In the genomic region with DNA sequence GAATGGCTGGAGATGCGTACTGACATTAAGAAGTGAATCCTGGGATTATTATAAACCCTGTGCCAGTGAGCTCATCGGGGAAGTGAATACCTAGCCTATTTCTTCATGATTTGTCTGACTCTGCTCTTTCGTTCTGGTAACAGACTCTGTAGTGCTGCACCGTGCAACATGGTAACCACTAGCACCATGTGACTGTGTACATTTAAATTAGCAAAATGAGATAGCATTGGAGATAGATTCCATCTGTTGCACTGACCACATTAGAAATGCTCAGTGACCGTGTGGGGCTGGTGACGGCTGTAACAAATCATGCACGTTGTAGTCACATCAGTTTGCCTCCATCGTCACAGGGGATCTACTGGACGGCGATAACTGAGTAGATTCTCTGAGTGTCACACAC, we compare ENCODE assay signal across 21 mouse cellular contexts.
"Had no signal": no experiment of that assay in that cellular context is flagged by ENCODE, and none has a peak within 500 bp of the region (broad histone marks: within the 10 kb centered on the region; RNA-seq: fewer than 3 reads in every experiment).

No protein-coding gene starts in this region.

- H3K27ac ChIP-seq: intestine, embryonic 15.5 days; kidney, embryonic 15.5 days; left cerebral cortex, adult 2 months; limb, embryonic 10.5 days; limb, embryonic 13.5 days; liver, embryonic 12.5 days; liver, embryonic 15.5 days; macrophage; stomach, embryonic 15.5 days had no signal

- ATAC-seq: intestine, embryonic 15.5 days; liver, embryonic 12.5 days; lung, postnatal 0 days had no signal

- H3K9ac ChIP-seq: intestine, embryonic 15.5 days; kidney, embryonic 15.5 days; limb, embryonic 13.5 days; liver, embryonic 12.5 days; liver, embryonic 15.5 days; stomach, embryonic 15.5 days had no signal

- H3K4me3 ChIP-seq: intestine, embryonic 15.5 days; kidney, embryonic 15.5 days; left cerebral cortex, adult 2 months; limb, embryonic 10.5 days; limb, embryonic 13.5 days; liver, embryonic 12.5 days; liver, embryonic 15.5 days; stomach, embryonic 15.5 days had no signal

- H3K9me3 ChIP-seq: intestine, embryonic 15.5 days; kidney, embryonic 15.5 days; limb, embryonic 10.5 days; limb, embryonic 13.5 days; liver, embryonic 12.5 days; liver, embryonic 15.5 days; stomach, embryonic 15.5 days had no signal

- H3K36me3 ChIP-seq: intestine, embryonic 15.5 days; kidney, embryonic 15.5 days; limb, embryonic 10.5 days; limb, embryonic 13.5 days; liver, embryonic 12.5 days; liver, embryonic 15.5 days; stomach, embryonic 15.5 days had no signal

- H3K4me2 ChIP-seq: intestine, embryonic 15.5 days; kidney, embryonic 15.5 days; limb, embryonic 13.5 days; liver, embryonic 12.5 days; liver, embryonic 15.5 days; stomach, embryonic 15.5 days had no signal

- H3K4me1 ChIP-seq: intestine, embryonic 15.5 days; kidney, embryonic 15.5 days; limb, embryonic 10.5 days; limb, embryonic 13.5 days; liver, embryonic 12.5 days; liver, embryonic 15.5 days; stomach, embryonic 15.5 days had no signal

- H3K27me3 ChIP-seq: intestine, embryonic 15.5 days; kidney, embryonic 15.5 days; limb, embryonic 13.5 days; liver, embryonic 12.5 days; liver, embryonic 15.5 days; stomach, embryonic 15.5 days had no signal

- DNase-seq: kidney, adult 11 months; kidney, adult 8-10 months; kidney, postnatal 10 days; kidney, postnatal 36 days; layer of hippocampus, postnatal 36 days; liver; lung, adult 18-20 months; midbrain, embryonic 14.5 days; right cerebral cortex, postnatal 25 days; spleen, adult 18-20 months; thymus, postnatal 25 days had no signal
